Mouse (Mus musculus) effector memory CD4-positive, alpha-beta T cell, adult 7 months (primary cell): ENCODE results near the gene Med24. TPM values are rescaled to one million over a fixed set of nuclear protein-coding genes. Genes with fewer than 3 reads are reported as not detected.

Experiments used
- polyA plus RNA-seq: library from polyadenylated mRNA; unstranded; fragments of 100-300 nt; shearing (Covaris generic); gene quantifications from one replicate; pipeline ENCODE4 v1.2.1, GENCODE M21; 2017

Med24 gene
- 36.1 TPM for polyA plus RNA-seq

GRCm38 (mm10) chr11:98729119-98729588 is at the start of gene Med24:
Med24 (minus strand) TSS chr11:98729435.

GRCm38 (mm10) chr11:98774582-98775347 is 45.5 kb upstream of the Med24 start, which contains the start of gene Nr1d1:
Nr1d1 (minus strand) TSS chr11:98775333.

DNA sequence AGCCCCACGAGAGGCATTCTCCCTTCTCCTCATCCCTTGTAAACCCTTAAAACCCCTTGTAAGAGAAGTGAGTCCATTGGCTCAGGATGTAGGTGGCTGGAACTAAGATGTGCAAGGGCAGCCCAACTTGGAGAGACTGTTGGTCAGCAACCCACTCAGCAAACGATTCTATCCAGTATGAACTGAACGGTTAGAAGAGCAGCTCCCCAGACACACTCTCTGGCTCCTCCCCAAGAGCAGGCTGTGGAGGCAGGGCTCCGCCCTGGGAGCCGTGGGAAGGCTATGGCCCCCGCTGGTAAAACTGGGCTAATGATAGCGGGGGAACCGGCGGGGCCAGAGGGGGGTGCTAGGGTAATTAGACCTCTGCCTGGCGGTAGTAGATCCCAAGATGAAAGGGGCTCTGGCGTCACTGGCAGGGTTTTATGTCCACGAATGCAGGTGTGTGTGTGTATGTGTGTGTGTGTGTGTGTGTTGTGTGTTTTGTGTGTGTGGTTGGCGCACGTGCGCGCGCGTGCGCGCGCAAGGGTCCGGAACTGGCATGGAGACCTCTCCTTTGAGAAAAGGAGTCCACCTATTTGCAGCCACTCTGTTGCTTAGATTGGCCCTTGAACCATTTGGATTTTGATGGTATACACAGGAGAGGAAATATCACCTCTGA is 11.3 kb upstream of the Med24 start, which contains the start of gene Thra:
Gene Thra, plus strand, starts transcription at position 246 of the 658 bp plus-strand sequence.

GRCm38 (mm10) chr11:98701213-98701670 is 28.0 kb downstream of the Med24 start, which contains the start of gene Csf3:
Csf3 (plus strand) TSS chr11:98701263.

GRCm38 (mm10) chr11:98681786-98682745 is 47.2 kb downstream of the Med24 start, which contains the start of gene Psmd3:
Psmd3 (plus strand) TSS chr11:98682554.

GRCm38 (mm10) chr11:98664091-98664490 is 65.1 kb downstream of the Med24 start, which contains the start of gene Gsdma:
Gsdma (plus strand) TSS chr11:98664351.

Other genes with a start within 250 kb of the Med24 start
- gene Ikzf3, start 183.4 kb downstream of the Med24 start, polyA plus RNA-seq = 129 TPM
- gene Zpbp2, start 178.3 kb downstream of the Med24 start, polyA plus RNA-seq = 2.9 TPM
- gene Ormdl3, start 142.1 kb downstream of the Med24 start, polyA plus RNA-seq = 45.7 TPM
- not detected for gene Lrrc3c, start 131.1 kb downstream of the Med24 start, polyA plus RNA-seq
- gene Gm12355, start 103.8 kb downstream of the Med24 start, polyA plus RNA-seq = 2.6 TPM
- gene Gsdma3, start 103.1 kb downstream of the Med24 start, polyA plus RNA-seq = not detected
- 0.93 TPM for gene Gsdma2, start 82.7 kb downstream of the Med24 start, polyA plus RNA-seq
- not detected for gene Gsdma, start 65.1 kb downstream of the Med24 start, polyA plus RNA-seq
- gene Psmd3, start 46.9 kb downstream of the Med24 start, polyA plus RNA-seq = 103 TPM
- not detected for gene Csf3, start 28.2 kb downstream of the Med24 start, polyA plus RNA-seq
- gene Thra, start 11.2 kb upstream of the Med24 start, polyA plus RNA-seq = 3.1 TPM
- gene Nr1d1, start 45.9 kb upstream of the Med24 start, polyA plus RNA-seq = 12.2 TPM
- gene Msl1, start 66.1 kb upstream of the Med24 start, polyA plus RNA-seq = 16.8 TPM
- gene Casc3, start 75.5 kb upstream of the Med24 start, polyA plus RNA-seq = 81.7 TPM
- gene Rapgefl1, start 107.3 kb upstream of the Med24 start, polyA plus RNA-seq = not detected
- 3.4 TPM for gene Wipf2, start 134.2 kb upstream of the Med24 start, polyA plus RNA-seq
- gene Cdc6, start 178.4 kb upstream of the Med24 start, polyA plus RNA-seq = not detected
- 61.3 TPM for gene Rara, start 198.4 kb upstream of the Med24 start, polyA plus RNA-seq